Mouse (Mus musculus): ENCODE measurements around the gene Elane.

The Elane gene

GRCm38 (mm10) chr10:79858416-79859074 lies 27.5 kb upstream of the Elane start:
- peak in 1 of 2 experiments; percentile 44 for DNase-seq

- DNase-seq = no peak
Measured at GRCm38 (mm10) chr10:79859116-79859515, 26.9 kb upstream of the Elane start.

DNA sequence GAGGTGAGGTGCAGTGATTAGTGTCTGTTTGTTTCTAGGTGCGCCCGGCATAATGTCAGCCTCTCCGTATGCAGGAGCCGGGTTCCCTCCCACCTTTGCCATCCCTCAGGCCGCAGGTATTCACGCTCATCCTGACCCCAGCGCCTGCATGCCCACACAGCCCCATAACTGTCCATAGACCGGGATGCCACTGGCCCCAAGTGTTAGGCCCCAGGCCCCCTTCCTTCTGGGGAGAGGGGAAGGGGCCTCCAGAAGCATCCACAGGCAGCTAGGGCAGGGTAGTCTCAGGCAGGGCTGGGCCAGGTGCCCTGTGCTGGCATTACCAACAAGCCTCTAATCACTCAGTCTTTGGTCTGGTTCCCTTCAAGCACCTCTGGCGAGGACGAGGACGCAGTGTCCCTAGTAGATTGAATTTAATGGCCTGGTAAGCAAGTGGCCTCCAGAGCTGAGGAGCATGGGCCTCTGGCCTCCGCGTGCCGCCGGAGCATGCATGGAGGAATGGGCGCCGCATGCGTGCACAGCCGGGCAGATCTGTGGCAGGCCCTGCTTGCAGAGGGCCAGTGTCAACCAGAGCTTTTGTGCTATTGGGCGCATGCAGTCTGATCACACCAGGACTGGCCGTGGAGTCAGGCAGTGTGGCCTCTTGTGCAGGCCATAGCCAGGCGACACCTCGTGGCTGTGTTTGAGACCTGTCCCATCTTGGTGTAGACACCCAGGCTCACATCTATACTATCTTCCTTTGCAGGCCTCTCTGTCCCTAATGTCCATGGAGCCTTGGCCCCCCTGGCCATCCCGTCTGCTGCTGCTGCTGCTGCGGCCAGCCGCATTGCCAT lies 25.8 kb upstream of the Elane start:
- no peak for DNase-seq

DNA sequence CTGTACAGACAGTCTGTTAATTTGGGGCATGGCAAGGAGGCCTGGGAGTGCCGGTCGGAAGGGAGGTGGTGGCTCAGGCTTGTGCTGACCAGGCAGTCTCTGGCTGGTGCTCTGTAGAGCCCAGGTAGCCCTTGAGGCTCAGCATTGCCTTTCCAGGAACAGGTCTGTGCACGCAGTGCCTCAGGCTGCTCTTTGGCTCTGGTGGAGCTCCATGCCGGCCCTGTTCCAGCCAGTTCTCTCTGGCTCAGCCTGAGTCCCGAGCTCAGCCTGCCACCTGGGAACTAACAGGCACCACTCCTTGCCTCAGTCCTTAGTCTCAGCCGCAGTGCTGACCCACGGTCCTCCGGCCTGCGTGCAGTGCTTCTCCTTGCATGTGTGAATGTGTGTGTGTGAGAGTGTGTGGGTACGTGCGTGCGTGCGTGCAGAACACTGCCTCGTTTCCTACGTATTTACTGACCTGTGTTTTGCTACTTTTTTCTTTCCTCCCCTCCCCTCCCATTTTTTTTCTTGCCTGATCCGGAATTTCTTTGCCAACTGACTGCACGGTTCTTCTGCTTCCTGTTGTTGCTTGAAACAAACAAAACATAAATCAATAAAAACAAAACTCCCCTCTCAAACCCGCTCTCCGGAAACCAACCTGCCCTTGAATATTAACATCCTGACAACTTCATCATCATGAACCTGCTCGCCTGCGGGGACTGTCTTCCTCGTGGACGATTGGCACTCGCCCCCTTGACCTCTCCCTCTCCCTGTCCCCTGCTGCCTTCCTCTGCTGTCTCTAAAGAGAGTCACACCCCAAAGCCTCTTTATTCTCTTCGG lies 24.6 kb upstream of the Elane start:
- no peak for DNase-seq

DNA sequence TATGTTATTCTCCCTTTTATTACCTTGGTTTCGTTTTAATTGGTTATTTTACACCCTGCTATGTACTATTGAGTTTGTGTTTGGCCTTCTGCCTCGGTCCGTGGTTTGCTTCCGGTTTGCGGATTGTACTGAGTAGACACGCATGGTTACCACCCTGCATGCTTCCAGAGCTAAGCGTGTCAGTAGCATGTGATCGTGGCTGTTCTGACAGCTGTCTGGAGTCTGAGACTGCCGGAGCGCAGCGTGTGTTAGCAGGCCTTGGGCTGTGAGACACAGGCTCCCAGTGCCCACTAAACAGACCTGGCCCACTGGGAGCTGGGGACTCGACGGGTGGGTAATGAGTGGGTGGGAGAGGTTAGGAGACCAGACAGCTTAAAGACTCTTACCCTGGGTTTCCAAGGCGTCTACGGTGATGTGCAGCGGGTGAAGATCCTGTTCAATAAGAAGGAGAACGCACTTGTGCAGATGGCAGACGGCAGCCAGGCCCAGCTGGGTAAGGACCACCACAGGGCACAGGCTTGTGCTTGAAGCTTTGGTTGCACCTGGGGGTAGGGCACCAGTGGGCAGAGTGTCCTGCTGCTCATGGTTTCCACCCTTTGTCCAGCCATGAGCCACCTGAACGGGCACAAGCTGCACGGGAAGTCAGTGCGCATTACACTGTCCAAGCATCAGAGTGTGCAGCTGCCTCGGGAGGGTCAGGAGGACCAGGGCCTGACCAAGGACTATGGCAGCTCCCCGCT lies 23.8 kb upstream of the Elane start:
- DNase-seq = no peak

DNA sequence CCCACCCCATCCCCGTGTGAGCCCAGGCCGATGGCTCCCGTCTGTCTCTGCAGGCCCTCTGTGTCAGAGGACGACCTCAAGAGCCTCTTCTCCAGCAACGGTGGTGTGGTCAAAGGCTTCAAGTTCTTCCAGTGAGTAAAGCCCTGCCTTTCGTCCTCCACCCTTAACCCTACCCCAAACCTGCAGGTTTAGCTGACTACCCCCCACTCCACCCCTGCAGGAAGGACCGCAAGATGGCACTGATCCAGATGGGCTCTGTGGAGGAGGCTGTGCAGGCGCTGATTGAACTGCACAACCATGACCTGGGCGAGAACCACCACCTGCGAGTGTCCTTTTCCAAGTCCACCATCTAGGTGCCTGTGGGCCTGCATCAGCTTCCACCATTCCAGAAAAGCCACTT lies 23.1 kb upstream of the Elane start:
- DNase-seq = no peak

DNA sequence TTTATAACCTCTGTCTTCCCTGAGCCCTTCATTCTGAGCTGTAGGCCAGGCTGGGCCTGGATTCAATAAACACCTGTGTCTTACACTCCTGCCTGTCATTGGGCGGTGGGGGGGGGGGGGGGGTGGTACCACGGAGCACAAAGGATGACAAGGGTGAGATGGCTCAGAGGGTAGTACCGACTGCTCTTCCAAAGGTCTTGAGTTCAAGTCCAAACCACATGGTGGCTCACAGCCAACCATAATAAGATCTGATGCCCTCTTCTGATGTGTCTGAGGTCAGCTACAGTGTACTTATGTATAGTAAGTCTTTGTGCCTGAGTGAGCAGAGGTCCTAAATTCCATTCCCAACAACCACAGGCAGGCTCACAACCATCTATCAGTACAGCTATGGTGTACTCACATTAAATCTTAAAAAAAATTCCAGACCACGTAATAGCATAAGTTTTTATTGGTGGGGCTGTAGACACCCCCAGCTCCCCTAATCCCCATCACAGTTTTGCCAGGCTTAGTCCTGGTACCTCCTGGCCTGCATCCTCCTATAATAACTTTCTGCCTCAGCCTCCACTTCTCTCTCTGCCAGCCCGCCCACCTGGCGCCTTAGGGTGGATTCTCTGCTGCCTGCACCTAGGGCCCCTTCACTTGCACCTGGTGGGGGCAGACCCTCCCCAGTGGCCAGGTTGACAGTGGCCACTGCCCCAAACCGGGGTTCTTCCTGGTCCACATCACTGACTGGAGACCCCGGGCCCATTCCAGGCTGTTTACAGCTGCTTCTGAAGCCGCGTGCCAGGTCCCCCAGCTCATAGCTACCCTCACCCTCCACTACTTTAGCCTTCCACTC lies 21.5 kb upstream of the Elane start:
- peak in 1 of 2 experiments; percentile 30 for DNase-seq

DNA sequence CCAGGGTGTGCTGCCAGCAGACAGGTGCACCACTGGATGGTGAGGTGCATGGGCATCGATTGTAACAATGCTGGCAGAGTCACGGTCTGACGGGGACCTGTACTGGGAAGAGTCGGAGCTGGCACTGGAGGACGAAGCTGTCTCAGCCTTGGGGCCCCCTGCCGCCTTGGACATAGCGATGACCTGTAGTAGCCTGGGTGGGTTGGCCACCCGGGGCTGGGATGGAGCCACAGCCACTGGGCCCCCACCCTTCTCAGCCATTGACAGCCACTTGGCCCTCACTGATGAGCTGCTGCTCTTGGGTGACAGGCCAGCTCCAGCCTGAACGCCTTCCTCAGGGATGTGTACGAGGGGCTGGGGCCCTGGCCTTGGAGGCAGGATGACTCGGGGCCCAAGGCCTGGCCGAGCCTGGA lies 20.9 kb upstream of the Elane start:
- peak in 1 of 2 experiments; percentile 23 for DNase-seq

GRCm38 (mm10) chr10:79865801-79866295 lies 20.2 kb upstream of the Elane start:
- DNase-seq = peak in 1 of 2 experiments; percentile 23

DNA sequence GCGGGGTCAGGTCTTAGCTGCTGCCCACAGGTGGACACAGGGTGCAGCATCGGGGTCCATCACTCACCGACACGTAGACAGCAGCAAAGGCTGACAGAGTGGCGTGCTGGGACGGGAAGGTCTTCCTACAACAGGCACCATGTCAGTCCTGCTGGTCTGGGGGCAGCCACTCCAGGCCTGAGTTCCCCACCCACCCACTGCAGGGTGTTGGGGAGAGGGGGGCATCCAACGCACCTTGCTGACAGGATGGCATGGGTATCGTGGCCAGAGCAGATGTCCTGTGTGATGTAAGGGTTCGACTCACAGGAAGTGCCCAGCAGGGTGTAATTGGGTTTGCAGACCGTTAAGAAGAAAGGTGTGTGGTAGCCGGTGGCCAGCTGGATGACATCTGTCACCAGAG lies 19.4 kb upstream of the Elane start:
- no peak for DNase-seq

DNA sequence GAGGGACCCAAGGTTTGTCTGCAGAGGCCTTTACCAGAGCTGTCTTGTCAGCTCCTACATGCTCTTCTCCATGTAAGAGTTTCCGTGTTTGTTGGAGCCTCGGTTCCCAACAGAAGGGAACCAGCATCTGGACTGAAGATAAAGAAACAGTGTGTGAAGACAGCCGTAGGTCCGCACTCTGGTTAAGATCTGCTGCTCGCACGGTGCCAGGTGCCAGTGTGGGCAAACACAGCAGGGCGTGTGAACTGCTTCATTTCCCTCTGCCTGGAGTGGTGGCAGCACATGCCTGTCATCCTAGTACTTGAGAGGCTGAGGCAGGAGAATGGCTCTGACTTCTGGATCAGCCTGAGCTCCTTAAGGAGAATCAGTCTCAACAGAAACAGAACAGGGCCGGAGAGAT lies 14.2 kb upstream of the Elane start:
- no peak for DNase-seq

DNA sequence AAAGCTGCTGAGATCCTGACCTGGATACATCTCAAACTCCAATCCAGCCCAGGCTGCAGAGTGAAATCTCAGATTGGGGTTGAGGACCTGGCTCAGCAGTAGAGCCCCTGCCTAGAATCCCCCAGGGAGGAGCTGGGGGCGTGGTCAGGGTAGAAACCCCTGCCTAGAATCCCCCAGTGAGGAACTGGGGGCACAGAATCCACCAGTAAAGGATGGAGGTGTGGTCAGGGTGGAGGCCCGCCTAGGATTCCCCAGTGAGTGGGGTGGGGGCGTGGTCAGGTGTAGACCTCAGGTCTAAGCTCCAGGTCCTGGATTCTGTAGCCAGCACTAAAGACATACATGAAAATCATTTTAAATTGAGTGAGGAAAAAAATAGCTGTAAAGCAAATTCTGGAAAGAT lies 13.2 kb upstream of the Elane start:
- no peak for DNase-seq

DNA sequence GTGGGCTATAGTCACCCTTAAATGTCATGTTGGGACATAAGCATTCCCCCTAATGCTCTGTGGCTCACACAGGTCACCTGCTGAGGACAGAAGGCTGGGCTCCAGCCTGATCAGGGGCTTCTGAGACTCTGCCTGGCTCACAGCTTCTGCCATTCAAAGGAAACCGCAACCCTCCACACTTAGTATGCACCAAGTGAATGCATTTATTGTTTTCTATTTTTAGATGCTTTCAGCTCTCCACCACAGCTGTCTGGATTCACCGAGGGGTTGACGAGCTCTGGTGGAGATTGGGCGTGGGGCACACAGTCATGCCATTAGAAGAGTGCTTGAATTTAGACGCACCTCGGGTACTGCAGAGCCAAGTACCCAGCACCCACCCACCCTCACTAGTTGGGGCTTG lies 12.7 kb upstream of the Elane start:
- DNase-seq = no peak

DNA sequence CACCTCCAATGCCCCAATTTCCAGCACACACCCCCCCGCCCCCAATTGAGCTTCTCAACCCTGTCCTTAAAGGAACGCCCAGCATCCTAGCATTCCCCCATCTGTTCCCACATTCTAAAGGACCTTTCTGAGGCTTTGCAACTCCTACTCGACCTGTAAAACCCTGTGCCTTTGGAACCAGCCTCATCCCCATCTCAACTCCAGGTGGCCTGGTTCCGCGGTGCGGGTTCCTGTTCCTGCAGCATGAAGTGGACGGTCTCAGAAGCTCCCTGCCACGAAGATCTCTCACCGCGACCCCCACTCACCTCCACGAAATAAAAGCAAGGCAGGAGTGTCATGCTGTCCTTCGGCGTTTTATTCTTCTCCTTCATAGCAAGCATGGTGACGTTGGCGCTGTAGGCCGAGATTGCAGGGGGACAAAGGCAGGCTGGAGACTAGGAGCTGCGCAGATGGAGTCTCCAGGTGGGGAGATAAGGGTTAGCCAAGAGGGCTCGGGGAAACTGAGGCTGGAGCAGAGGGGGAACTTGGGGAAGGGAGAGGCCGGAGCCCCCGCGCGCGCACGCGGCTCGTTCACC lies 12.2 kb upstream of the Elane start:
- no peak for DNase-seq

DNA sequence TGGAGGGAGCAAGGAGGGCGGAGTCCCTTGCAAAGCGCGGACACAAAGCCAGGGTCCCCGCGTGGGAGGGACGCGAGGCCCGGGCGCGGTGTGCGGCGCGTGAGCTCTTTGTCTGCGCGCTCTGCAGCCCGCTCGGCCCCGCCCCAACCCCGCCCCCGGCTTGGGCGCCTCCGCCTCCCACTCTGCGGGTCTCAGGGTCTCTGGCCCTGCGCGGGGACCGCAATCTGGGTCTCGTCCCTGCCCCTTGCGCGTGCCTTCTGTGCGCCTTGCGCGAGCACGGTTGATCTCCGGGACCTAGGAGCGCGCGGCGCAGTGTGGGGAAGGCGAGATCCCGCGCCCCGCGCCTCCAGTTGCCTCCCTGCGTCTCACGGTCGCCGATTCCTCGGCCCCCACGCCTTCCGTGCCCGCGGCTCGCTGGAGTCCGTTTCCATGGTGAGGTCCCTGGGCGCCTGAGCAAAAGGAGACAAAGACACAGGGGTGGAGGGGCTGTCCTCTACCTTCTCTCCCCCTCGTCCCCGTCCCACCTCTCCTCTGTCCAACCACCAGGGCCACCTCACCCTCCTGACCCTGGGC lies 11.7 kb upstream of the Elane start, which contains the start of the genes Prtn3 and Plppr3:
Gene Prtn3 (plus strand): TSS at position 187 of the 573 bp plus-strand sequence.
Gene Plppr3 (minus strand): TSS at position 345 of the 573 bp plus-strand sequence.
- DNase-seq = no peak

DNA sequence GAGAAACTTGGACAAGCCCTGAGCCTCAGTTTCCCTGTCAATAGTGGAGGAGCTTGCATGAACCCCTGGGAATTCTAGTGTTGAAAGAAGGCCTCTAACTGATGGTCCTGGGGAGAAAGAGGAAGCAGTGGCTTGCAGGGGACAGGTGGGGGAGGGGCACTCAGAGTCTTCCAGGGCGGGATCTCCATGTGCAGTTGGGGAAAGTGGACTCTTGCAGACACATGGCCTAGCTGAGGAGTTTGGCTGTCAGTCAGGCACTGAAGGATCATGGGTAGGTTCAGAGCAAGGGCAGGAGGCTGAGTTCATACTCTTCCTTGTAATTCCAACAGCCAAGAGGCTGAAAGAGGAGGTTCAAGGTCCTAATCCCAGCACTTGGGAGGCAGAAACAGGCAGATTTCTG lies 8.9 kb upstream of the Elane start:
- no peak for DNase-seq

GRCm38 (mm10) chr10:79877757-79878156 lies 8.3 kb upstream of the Elane start:
- DNase-seq = no peak

DNA sequence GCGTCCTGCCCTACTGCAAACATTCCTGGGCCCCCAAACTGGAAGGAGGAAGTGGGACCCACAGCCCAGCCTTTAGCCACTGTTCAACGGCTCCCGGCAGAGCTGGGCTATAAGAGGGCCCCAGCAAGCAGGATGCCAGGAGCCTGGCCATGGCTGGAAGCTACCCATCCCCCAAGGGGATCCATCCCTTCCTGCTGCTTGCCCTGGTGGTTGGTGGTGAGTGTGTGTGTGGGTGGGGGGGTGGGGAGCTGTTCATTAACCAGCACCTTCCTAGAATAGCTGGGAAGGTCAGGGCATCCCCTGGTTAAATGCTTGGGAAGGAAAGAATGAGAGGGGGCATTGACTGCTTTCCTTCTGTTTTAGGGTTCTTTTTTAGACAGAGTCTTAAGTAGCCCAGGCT lies 6.5 kb upstream of the Elane start:
- no peak for DNase-seq

GRCm38 (mm10) chr10:79880721-79881120 lies 5.3 kb upstream of the Elane start:
- peak in 1 of 2 experiments; percentile 20 for DNase-seq

GRCm38 (mm10) chr10:79881981-79882380 lies 4.1 kb upstream of the Elane start:
- DNase-seq = no peak
